Mouse (Mus musculus) MEL (cell line): Measurements from ENCODE around the gene Lnx1. TPM values are rescaled to one million over a fixed set of nuclear protein-coding genes. Genes with fewer than 3 reads are reported as not detected.

Experiments
- DNase-seq: peaks from one replicate; pipeline ENCODE4 v3.0.0; 2011; ENCODE audit warnings: low read depth, low spot score
- H3K27ac ChIP-seq: 2 replicates; pipeline ENCODE4 v1.5.1; 2012; ENCODE audit warnings: low read depth, mild to moderate bottlenecking, control low read depth, low read length, moderate library complexity; ENCODE audit not compliant: control insufficient read depth
- H3K27me3 ChIP-seq, 2 experiments: fragments of 150-350 bp in 1 of 2; sonication (generic) in 1 of 2; 2 replicates each; pipeline ENCODE4 v1.6.1; 2012; ENCODE audit warnings: low read length in 2 of 2, mild to moderate bottlenecking in 2 of 2, improper control_type of control experiment in 1 of 2, moderate library complexity in 1 of 2; ENCODE audit not compliant: insufficient read depth in 2 of 2, control insufficient read depth in 1 of 2
- H3K36me3 ChIP-seq, 2 experiments: 2 replicates each; pipeline ENCODE4 v1.6.1; 2012 to 2014; ENCODE audit warnings: low read length in 2 of 2, improper control_type of control experiment in 1 of 2, inconsistent platforms in 1 of 2, mild to moderate bottlenecking in 1 of 2; ENCODE audit not compliant: insufficient read depth in 2 of 2, control insufficient read depth in 1 of 2
- H3K4me1 ChIP-seq, 2 experiments: fragments of 150-350 bp in 1 of 2; sonication (generic) in 1 of 2; 2 replicates each; pipeline ENCODE4 v1.6.1; 2012; ENCODE audit warnings: low read length in 2 of 2, improper control_type of control experiment in 1 of 2, mild to moderate bottlenecking in 1 of 2; ENCODE audit not compliant: insufficient read depth in 2 of 2, control insufficient read depth in 1 of 2
- H3K4me3 ChIP-seq, 2 experiments: fragments of 150-350 bp in 1 of 2; sonication (generic) in 1 of 2; 2 replicates each; pipeline ENCODE4 v1.5.1; 2012; ENCODE audit warnings: low read depth in 2 of 2, low read length in 2 of 2, mild to moderate bottlenecking in 2 of 2, moderate library complexity in 2 of 2, control low read depth in 1 of 2, improper control_type of control experiment in 1 of 2; ENCODE audit not compliant: control insufficient read depth in 1 of 2, insufficient read depth in 1 of 2
- H3K79me2 ChIP-seq: 2 replicates; pipeline ENCODE4 v1.6.1; 2012; ENCODE audit warnings: mild to moderate bottlenecking, low read length, moderate library complexity; ENCODE audit not compliant: control insufficient read depth, poor library complexity, insufficient read depth
- H3K9ac ChIP-seq: 2 replicates; pipeline ENCODE4 v1.6.1; 2012; ENCODE audit warnings: low read depth, mild to moderate bottlenecking, control low read depth, low read length, moderate library complexity; ENCODE audit not compliant: control insufficient read depth, poor library complexity, severe bottlenecking
- H3K9me3 ChIP-seq: fragments of 150-350 bp; sonication (generic); replicated peaks from 2 replicates; pipeline ENCODE4 v1.6.1; 2012; ENCODE audit warnings: mild to moderate bottlenecking, low read length, improper control_type of control experiment, moderate library complexity; ENCODE audit not compliant: insufficient read depth
- ELF1 ChIP-seq: IDR thresholded peaks from 2 replicates; pipeline ENCODE4 v1.6.1; 2014; ENCODE audit warnings: low read depth, mild to moderate bottlenecking, inconsistent platforms, low read length, improper control_type of control experiment, moderate library complexity
- EP300 ChIP-seq, 2 experiments: IDR thresholded peaks; 2 replicates each; pipeline ENCODE4 v1.6.1; 2011; ENCODE audit warnings: improper control_type of control experiment in 2 of 2, low read length in 2 of 2, low read depth in 1 of 2, mild to moderate bottlenecking in 1 of 2
- ETS1 ChIP-seq: IDR thresholded peaks from 2 replicates; pipeline ENCODE4 v1.6.1; 2012; ENCODE audit warnings: low read depth, mild to moderate bottlenecking, inconsistent platforms, low read length, improper control_type of control experiment, moderate library complexity
- GABPA ChIP-seq: IDR thresholded peaks from 2 replicates; pipeline ENCODE4 v1.6.1; 2012; ENCODE audit warnings: low read depth, mild to moderate bottlenecking, inconsistent platforms, low read length, improper control_type of control experiment, moderate library complexity
- MXI1 ChIP-seq: IDR thresholded peaks from 2 replicates; pipeline ENCODE4 v1.6.1; 2011; ENCODE audit warnings: mild to moderate bottlenecking, low read depth, low read length, improper control_type of control experiment
- NRF1 ChIP-seq: IDR thresholded peaks from 2 replicates; pipeline ENCODE4 v1.6.1; 2014; ENCODE audit warnings: low read depth, mild to moderate bottlenecking, inconsistent platforms, low read length, improper control_type of control experiment, moderate library complexity; ENCODE audit not compliant: poor library complexity, insufficient read depth, severe bottlenecking
- POLR2AphosphoS5 ChIP-seq: IDR thresholded peaks from 2 replicates; pipeline ENCODE4 v1.6.1; 2012; ENCODE audit warnings: low read depth, borderline replicate concordance, mild to moderate bottlenecking, inconsistent platforms, low read length, moderate library complexity, mixed read lengths
- RAD21 ChIP-seq: IDR thresholded peaks from 2 replicates; pipeline ENCODE4 v1.6.1; 2011; ENCODE audit warnings: mild to moderate bottlenecking, low read depth, low read length, improper control_type of control experiment
- SIN3A ChIP-seq: IDR thresholded peaks from 2 replicates; pipeline ENCODE4 v1.6.1; 2012; ENCODE audit warnings: low read length, improper control_type of control experiment, inconsistent platforms
- TCF12 ChIP-seq: IDR thresholded peaks from 2 replicates; pipeline ENCODE4 v1.6.1; 2014; ENCODE audit warnings: low read depth, mild to moderate bottlenecking, inconsistent platforms, low read length, improper control_type of control experiment, moderate library complexity
- USF2 ChIP-seq, 2 experiments: IDR thresholded peaks; 2 replicates each; pipeline ENCODE4 v1.6.1; 2011 to 2012; ENCODE audit warnings: improper control_type of control experiment in 2 of 2, low read length in 2 of 2, borderline replicate concordance in 1 of 2, inconsistent platforms in 1 of 2, low read depth in 1 of 2, mild to moderate bottlenecking in 1 of 2; ENCODE audit not compliant: insufficient read depth in 1 of 2
- ZC3H11A ChIP-seq: IDR thresholded peaks from 2 replicates; pipeline ENCODE4 v1.6.1; 2012; ENCODE audit warnings: low read depth, mild to moderate bottlenecking, inconsistent platforms, low read length, improper control_type of control experiment
- ZKSCAN1 ChIP-seq: IDR thresholded peaks from 2 replicates; pipeline ENCODE4 v1.6.1; 2012; ENCODE audit warnings: low read depth, mild to moderate bottlenecking, inconsistent platforms, low read length, improper control_type of control experiment, moderate library complexity
- polyA plus RNA-seq, 2 experiments: library from polyadenylated mRNA; stranded (reverse) in 1 of 2; unstranded in 1 of 2; fragments of >175 nt in 1 of 2; fragments of >200 nt in 1 of 2; gene quantifications; 2 replicates each; pipeline versions ENCODE4 v1.2.1 to v1.2.4; 2012; ENCODE audit warnings: low replicate concordance in 2 of 2, low read depth in 1 of 2; ENCODE audit not compliant: insufficient read length in 2 of 2, insufficient read depth in 1 of 2, missing spikeins in 1 of 2
- total RNA-seq: library from RNA; depleted of rRNA; stranded (reverse); fragments of 300-350 nt; gene quantifications from 2 replicates; pipeline ENCODE4 v1.2.3, GENCODE M21; 2012

Gene Lnx1
- total and polyA plus RNA-seq, 3 experiments = 0.06 TPM; not detected in 2

GRCm38 (mm10) chr5:74712811-74713210 is 10.1 kb upstream of the Lnx1 start:
- no peaks in the 10 kb centered on the region for H3K79me2 ChIP-seq
- no peak for TF ChIP-seq GABPA
- no peak for TF ChIP-seq ETS1
- no peak for TF ChIP-seq ZKSCAN1
- H3K36me3 ChIP-seq = no peaks in the 10 kb centered on the region

DNA sequence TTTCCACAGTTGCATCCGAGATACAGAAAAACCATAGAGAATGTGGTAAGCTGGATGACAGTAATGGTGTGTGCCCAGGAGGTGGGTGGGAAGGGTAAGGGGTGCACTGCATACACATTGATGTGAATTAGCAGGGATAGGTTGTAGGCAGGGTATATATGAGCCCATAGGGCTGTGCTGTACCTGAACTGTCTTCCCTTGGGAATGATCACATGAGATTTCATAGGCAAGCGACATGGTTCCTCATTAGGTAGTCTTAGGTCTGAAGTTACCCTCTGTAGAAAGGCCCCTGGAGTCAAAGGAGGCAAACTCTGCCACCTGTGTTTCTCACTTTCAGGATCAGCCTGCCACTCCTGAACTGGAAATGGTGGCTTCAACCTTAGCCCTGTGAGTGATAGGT is 9.3 kb upstream of the Lnx1 start:
- Histone ChIP-seq H3K27me3 (peaks cover 12 to 23% of the 10 kb centered on the region in 2 experiments), H3K9ac (no peak overlapping the region), H3K4me1 (no peaks in the 10 kb centered on the region), H3K79me2 (no peaks in the 10 kb centered on the region), H3K36me3 (no peaks in the 10 kb centered on the region)
- TF ChIP-seq USF2 (IDR thresholded peaks at IDR 0.05; ENCODE audit: borderline replicate concordance in 1 of 2, insufficient read depth in 1 of 2, low read depth in 1 of 2, low read length in 2 of 2) = no peak
- TF ChIP-seq, all 39 proteins: peak for 0
- no peak overlapping the region for H3K27ac ChIP-seq
- no peaks in the 10 kb centered on the region for H3K9me3 ChIP-seq
- no peak for DNase-seq
- no peak overlapping the region for H3K4me3 ChIP-seq

More at GRCm38 (mm10) chr5:74712811-74713210, 10.1 kb upstream of the Lnx1 start:
- no peak for DNase-seq
- Histone ChIP-seq H3K4me1 (no peaks in the 10 kb centered on the region), H3K9ac (no peak overlapping the region), H3K9me3 (no peaks in the 10 kb centered on the region), H3K27me3 (peaks cover 11 to 20% of the 10 kb centered on the region in 2 experiments), H3K27ac (no peak overlapping the region), H3K4me3 (no peak overlapping the region)

GRCm38 (mm10) chr5:74711056-74711455 is 8.3 kb upstream of the Lnx1 start:
- no peaks in the 10 kb centered on the region for H3K9me3 ChIP-seq
- TF ChIP-seq MXI1 (no peak), POLR2AphosphoS5 (no peak), NRF1 (no peak), TCF12 (no peak), ELF1 (no peak), EP300 (IDR thresholded peaks at IDR 0.05; ENCODE audit: low read depth in 1 of 2, low read length in 2 of 2) (no peak), ETS1 (no peak), RAD21 (no peak), ZC3H11A (no peak), SIN3A (no peak)
- no peak overlapping the region for H3K27ac ChIP-seq
- no peak overlapping the region for H3K9ac ChIP-seq
- no peak overlapping the region for H3K4me3 ChIP-seq
- H3K79me2 ChIP-seq = no peaks in the 10 kb centered on the region
- H3K36me3 ChIP-seq = no peaks in the 10 kb centered on the region
- no peaks in the 10 kb centered on the region for H3K4me1 ChIP-seq
- DNase-seq = no peak
- peaks cover 13 to 21% of the 10 kb centered on the region in 2 experiments for H3K27me3 ChIP-seq
